Mouse (Mus musculus) heart, adult 9 months (tissue): ENCODE measurements at regions not wholly inside any gene's neighbourhood (a gene's known extent, or its start where the extent isn't known, plus 50 kb on each side); places are given as distances from the start of the nearest gene placed in this dataset.

Experiments
- DNase-seq, 2 experiments: peaks; one replicate each; pipeline ENCODE4 v3.0.0; 2022; ENCODE audit warnings: low spot score in 2 of 2

- DNase-seq: peak; percentile 23 to 59
Observed at GRCm38 (mm10) chr14:106365624-106366118, 259.7 kb downstream of the Trim52 start.

GRCm38 (mm10) chr14:106373451-106373850 is 267.5 kb downstream of the Trim52 start:
- no peak for DNase-seq

- DNase-seq: no peak
Observed at GRCm38 (mm10) chr14:106379645-106380044, 273.6 kb downstream of the Trim52 start.

- peak; percentile 54 to 65 for DNase-seq
Observed at GRCm38 (mm10) chr14:106387671-106388070, 281.7 kb downstream of the Trim52 start.

- peak; percentile 12 to 14 for DNase-seq
Observed at GRCm38 (mm10) chr14:106390546-106390945, 284.5 kb downstream of the Trim52 start.

- peak; percentile 47 to 65 for DNase-seq
Observed at GRCm38 (mm10) chr14:106393978-106394377, 288.0 kb downstream of the Trim52 start.

GRCm38 (mm10) chr14:106412917-106413558 is 307.0 kb downstream of the Trim52 start:
- no peak for DNase-seq

- peak; percentile 44 to 62 for DNase-seq
Observed at GRCm38 (mm10) chr14:106424714-106425113, 318.7 kb downstream of the Trim52 start.

- no peak for DNase-seq
Observed at GRCm38 (mm10) chr14:106428594-106428993, 322.6 kb downstream of the Trim52 start.

GRCm38 (mm10) chr14:106439282-106439681 is 333.3 kb downstream of the Trim52 start:
- peak; percentile 16 to 47 for DNase-seq

GRCm38 (mm10) chr14:106489074-106489473 is 383.1 kb downstream of the Trim52 start:
- DNase-seq: no peak

- no peak for DNase-seq
Observed at GRCm38 (mm10) chr14:106491389-106491788, 385.4 kb downstream of the Trim52 start.

GRCm38 (mm10) chr14:106500344-106501135 is 394.5 kb downstream of the Trim52 start:
- DNase-seq: peak; percentile 39 to 43

- DNase-seq: no peak
Observed at GRCm38 (mm10) chr14:106506921-106507320, 400.9 kb downstream of the Trim52 start.

GRCm38 (mm10) chr14:106518552-106519358 is 412.8 kb downstream of the Trim52 start:
- DNase-seq: no peak

- no peak for DNase-seq
Observed at GRCm38 (mm10) chr14:106520808-106521207, 414.8 kb downstream of the Trim52 start.

GRCm38 (mm10) chr14:106550150-106550549 is 444.2 kb downstream of the Trim52 start:
- no peak for DNase-seq

GRCm38 (mm10) chr14:106579281-106579680 is 473.3 kb downstream of the Trim52 start:
- DNase-seq: no peak

- DNase-seq: no peak
Observed at GRCm38 (mm10) chr14:106581886-106582285, 475.9 kb downstream of the Trim52 start.

- DNase-seq: no peak
Observed at GRCm38 (mm10) chr14:106593352-106593751, 487.4 kb downstream of the Trim52 start.

GRCm38 (mm10) chr14:106593980-106594379 is 488.0 kb downstream of the Trim52 start:
- DNase-seq: no peak

GRCm38 (mm10) chr14:106607041-106607440 is 501.0 kb downstream of the Trim52 start:
- no peak for DNase-seq
